Mouse (Mus musculus) cortical plate, adult 2 months (tissue): ENCODE measurements around the gene Mrps27.

Experiments used
- CTCF ChIP-seq: fragments of 200-500 bp; IDR thresholded peaks from 2 replicates; pipeline ENCODE4 v1.5.1; 2011; ENCODE audit warnings: mild to moderate bottlenecking, control low read depth, low read length; ENCODE audit not compliant: insufficient read depth; ENCODE audit errors: extremely low read depth
- POLR2A ChIP-seq: fragments of 200-500 bp; IDR thresholded peaks from 2 replicates; pipeline ENCODE4 v1.6.1; 2011; ENCODE audit warnings: mild to moderate bottlenecking, low read length, control low read depth; ENCODE audit not compliant: insufficient read depth; ENCODE audit errors: extremely low read depth

GRCm38 (mm10) chr13:99320453-99320852 lies 24.1 kb upstream of the Mrps27 start:
- TF ChIP-seq CTCF: no peak
- TF ChIP-seq POLR2A: no peak
